In the genomic region with DNA sequence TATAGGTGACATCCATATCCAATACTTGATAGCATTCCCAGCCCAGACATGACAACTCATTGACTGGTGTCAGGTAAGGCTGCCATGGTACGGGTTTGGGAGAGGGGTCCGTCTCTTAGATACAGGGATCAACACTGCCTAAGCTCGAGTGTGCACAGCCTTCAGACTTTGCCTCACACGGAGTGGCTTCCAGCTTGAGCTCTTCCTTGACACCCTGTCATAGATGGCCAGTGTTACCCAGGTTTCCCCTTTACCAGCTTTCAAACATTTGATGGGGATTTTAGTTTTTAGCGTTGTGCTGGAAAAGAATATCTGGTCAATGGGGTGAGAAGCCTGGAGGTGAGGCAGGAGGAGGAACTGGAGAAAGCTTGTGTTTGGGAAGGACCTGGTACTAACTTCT, we compare ENCODE assay signal across 14 mouse cellular contexts. TPM values are rescaled to one million over a fixed set of nuclear protein-coding genes. Genes with fewer than 3 reads are reported as not detected.
DNase-seq lines count a peak whose midpoint lies in the region; ATAC-seq lines count a peak whose summit lies in the region.
"Had no signal": no experiment of that assay in that cellular context is flagged by ENCODE, and none has a peak within 500 bp of the region (broad histone marks: within the 10 kb centered on the region; RNA-seq: fewer than 3 reads in every experiment).

No protein-coding gene starts in this region.

- intact Hi-C loops in heart, postnatal 36 days (cut with DNase I), result loop anchor here (1.0 to 5.0 kb wide), 4 partner anchors 27 to 195 kb away; a partner anchor contains a TSS

- WGBS in heart, embryonic 14.5 days, result 59% methylated on average over 5 of the region's 5 CpGs
- 41% methylated on average over 5 of the region's 5 CpGs for WGBS in lung, embryonic 16.5 days
- WGBS in liver, embryonic 15.5 days (ENCODE audit: insufficient replicate concordance), result 68% methylated on average over 5 of the region's 5 CpGs

- H3K4me2 ChIP-seq in heart, embryonic 14.5 days (ENCODE audit: low read length), result peak overlapping the region; percentile 60
- H3K4me2 ChIP-seq in lung, embryonic 16.5 days (ENCODE audit: low read depth, low read length), result no peak overlapping the region
- peak overlapping the region; percentile 73 for H3K4me2 ChIP-seq in liver, embryonic 15.5 days

- H3K9ac ChIP-seq in heart, embryonic 14.5 days (ENCODE audit: low read length), result peak overlapping the region; percentile 81
- no peak overlapping the region for H3K9ac ChIP-seq in lung, embryonic 16.5 days (ENCODE audit: low read length)
- no peak overlapping the region; the same call in 1 of the 2 replicates for H3K9ac ChIP-seq in liver, embryonic 15.5 days

- no peaks in the 10 kb centered on the region for H3K27me3 ChIP-seq in heart, embryonic 14.5 days (ENCODE audit: control insufficient read depth, insufficient read depth, low read length)
- no peaks in the 10 kb centered on the region for H3K27me3 ChIP-seq in lung, embryonic 16.5 days (ENCODE audit: control insufficient read depth, insufficient read depth, low read depth, low read length)
- H3K27me3 ChIP-seq in liver, embryonic 15.5 days, result no peaks in the 10 kb centered on the region
- H3K27me3 ChIP-seq: forebrain, embryonic 12.5 days had no signal

- peak; percentile 47 for DNase-seq in cerebellum, adult 11-12 months
- no peak for DNase-seq in cerebellum, postnatal 4 days (ENCODE audit: low spot score in 2 of 2)
- DNase-seq in heart, postnatal 36 days, result no peak
- DNase-seq in lung, postnatal 4 days, result no peak
- DNase-seq in kidney, postnatal 4 days, result no peak
- DNase-seq: gastrocnemius, postnatal 36 days; kidney, adult 2 months; spleen, adult 18-20 months had no signal

- no peak for ATAC-seq in heart, embryonic 14.5 days (ENCODE audit: insufficient number of reproducible peaks, insufficient read depth, low FRiP score, low read depth)
- ATAC-seq in lung, embryonic 16.5 days (ENCODE audit: low read depth), result no peak
- no peak for ATAC-seq in liver, embryonic 15.5 days (ENCODE audit: insufficient read depth)
- ATAC-seq: activated CD4-positive, CD25-positive, alpha-beta regulatory T cell, adult 4 months had no signal

- no peaks in the 10 kb centered on the region for H3K9me3 ChIP-seq in heart, embryonic 14.5 days (ENCODE audit: control insufficient read depth, low read length)
- H3K9me3 ChIP-seq in lung, embryonic 16.5 days (ENCODE audit: control insufficient read depth, low read length), result no peaks in the 10 kb centered on the region
- no peaks in the 10 kb centered on the region for H3K9me3 ChIP-seq in liver, embryonic 15.5 days (replicated peaks)
- H3K9me3 ChIP-seq: forebrain, embryonic 12.5 days; G1E had no signal

- H3K36me3 ChIP-seq in heart, embryonic 14.5 days (ENCODE audit: control insufficient read depth, insufficient read depth, low read length), result no peaks in the 10 kb centered on the region
- H3K36me3 ChIP-seq in lung, embryonic 16.5 days (ENCODE audit: control insufficient read depth, insufficient read depth, low read length), result no peaks in the 10 kb centered on the region
- no peaks in the 10 kb centered on the region for H3K36me3 ChIP-seq in liver, embryonic 15.5 days (replicated peaks)
- H3K36me3 ChIP-seq: forebrain, embryonic 12.5 days had no signal

- H3K27ac ChIP-seq in heart, embryonic 14.5 days (replicated peaks in 1 of 2; ENCODE audit: control insufficient read depth in 1 of 2, insufficient read depth in 1 of 2, low read depth in 2 of 2, low read length in 2 of 2), result peak overlapping the region; percentile 30 to 100; a peak in 3 of 4 replicates
- H3K27ac ChIP-seq in lung, embryonic 16.5 days (ENCODE audit: low read length), result peak overlapping the region; percentile 5; the same call in 1 of the 2 replicates
- H3K27ac ChIP-seq in liver, embryonic 15.5 days (replicated peaks), result no peak overlapping the region

- peaks cover 5 to 22% of the 10 kb centered on the region in 2 experiments for H3K4me1 ChIP-seq in heart, embryonic 14.5 days (ENCODE audit: control insufficient read depth in 2 of 2, insufficient read depth in 2 of 2, low read length in 2 of 2)
- H3K4me1 ChIP-seq in lung, embryonic 16.5 days (replicated peaks; ENCODE audit: control insufficient read depth, insufficient read depth, low read length), result peaks cover 19% of the 10 kb centered on the region
- H3K4me1 ChIP-seq in liver, embryonic 15.5 days (replicated peaks), result peaks cover 26% of the 10 kb centered on the region

- 0 out of 4 replicates have a peak overlapping the region, but pooled peaks of 1 of the 2 experiments have one; percentile 70 for H3K4me3 ChIP-seq in heart, embryonic 14.5 days (ENCODE audit: control insufficient read depth in 1 of 2, insufficient read depth in 1 of 2, low read depth in 1 of 2, low read length in 2 of 2)
- H3K4me3 ChIP-seq in lung, embryonic 16.5 days (ENCODE audit: low read length), result no peak overlapping the region
- no peak overlapping the region for H3K4me3 ChIP-seq in liver, embryonic 15.5 days (replicated peaks)

RNA-seq across cellular contexts. Expression of a gene that starts 2.1 kb away (rescaled TPM):
- polyA plus RNA-seq in heart, embryonic 14.5 days (2014; fragmentation: Nextera tagmentation; extraction: Ambion mirVana), result 12.2 and 12.3 TPM in 2 replicates
- total RNA-seq in heart, postnatal 36 days (2021), result 10 to 100 TPM; 64.4 to 71.8 TPM
- polyA plus RNA-seq in lung, embryonic 16.5 days (2015; fragmentation: Nextera tagmentation; extraction: Ambion mirVana), result 8.0 and 9.0 TPM in 2 replicates
- polyA plus RNA-seq in liver, embryonic 15.5 days (2015; fragmentation: Nextera tagmentation; extraction: Ambion mirVana), result 4.3 and 4.4 TPM in 2 replicates

RNA-seq across cellular contexts. Expression of a gene that starts 41.1 kb away (rescaled TPM):
- polyA plus RNA-seq in heart, embryonic 14.5 days (2014; fragmentation: Nextera tagmentation; extraction: Ambion mirVana), result 49.4 and 56.3 TPM in 2 replicates
- total RNA-seq in heart, postnatal 36 days (2021), result 10 to 100 TPM; 24.1 to 28.1 TPM
- 57.8 and 68.0 TPM in 2 replicates for polyA plus RNA-seq in lung, embryonic 16.5 days (2015; fragmentation: Nextera tagmentation; extraction: Ambion mirVana)
- polyA plus RNA-seq in liver, embryonic 15.5 days (2015; fragmentation: Nextera tagmentation; extraction: Ambion mirVana), result 19.2 and 20.6 TPM in 2 replicates
